Mouse (Mus musculus) hindbrain, embryonic 11.5 days (tissue): ENCODE data around the gene Fntb. TPM values are rescaled to one million over a fixed set of nuclear protein-coding genes. Genes with fewer than 3 reads are reported as not detected.
A peak's percentile ranks its signal among the peaks of the same experiment; 100 is the strongest.

ENCODE experiments used
- ATAC-seq: fragments of 200-750 bp; cut with Nextera tagmentation; 2 replicates; pipeline ENCODE4 v1.8.0; 2017; ENCODE audit warnings: mild to moderate bottlenecking, moderate TSS enrichment, moderate library complexity; ENCODE audit not compliant: low FRiP score
- DNase-seq: peaks from one replicate; pipeline ENCODE4 v3.0.0-alpha.2; 2015; ENCODE audit warnings: low spot score
- H3K27ac ChIP-seq: fragments of 300-500 bp; sonication (generic); 2 replicates; pipeline ENCODE4 v1.5.1; 2014; ENCODE audit warnings: mild to moderate bottlenecking, low read depth, low read length
- H3K27me3 ChIP-seq: fragments of 300-500 bp; sonication (generic); 2 replicates; pipeline ENCODE4 v1.6.1; 2014; ENCODE audit warnings: mild to moderate bottlenecking, low read length, moderate library complexity, mixed read lengths; ENCODE audit not compliant: control insufficient read depth, insufficient read depth
- H3K36me3 ChIP-seq: fragments of 300-500 bp; sonication (generic); 2 replicates; pipeline ENCODE4 v1.6.1; 2014; ENCODE audit warnings: mild to moderate bottlenecking, low read length, moderate library complexity, mixed read lengths; ENCODE audit not compliant: control insufficient read depth, insufficient read depth
- H3K4me1 ChIP-seq: fragments of 300-500 bp; sonication (generic); replicated peaks from 2 replicates; pipeline ENCODE4 v1.6.1; 2014; ENCODE audit warnings: low read length, mixed read lengths; ENCODE audit not compliant: control insufficient read depth, insufficient read depth
- H3K4me2 ChIP-seq: fragments of 300-500 bp; sonication (generic); replicated peaks from 2 replicates; pipeline ENCODE4 v1.6.1; 2014; ENCODE audit warnings: mild to moderate bottlenecking, low read depth, low read length
- H3K4me3 ChIP-seq: fragments of 300-500 bp; sonication (generic); 2 replicates; pipeline ENCODE4 v1.5.1; 2014; ENCODE audit warnings: low read depth, low read length
- H3K9ac ChIP-seq: fragments of 300-500 bp; sonication (generic); 2 replicates; pipeline ENCODE4 v1.6.1; 2014; ENCODE audit warnings: low read depth, low read length
- H3K9me3 ChIP-seq: fragments of 300-500 bp; sonication (generic); 2 replicates; pipeline ENCODE4 v1.6.1; 2016; ENCODE audit warnings: low read length; ENCODE audit not compliant: control insufficient read depth
- WGBS: fragments of 180-500 bp; shearing (Covaris S2); extraction: QIAGEN DNeasy Blood & Tissue Kit; methylation state at CpG from one replicate; pipeline ENCODE4 v1.1.7; 2014; 5-methylcytosine and 5-hydroxymethylcytosine counted together
- polyA plus RNA-seq: library from polyadenylated mRNA; unstranded; fragments of >200 nt; fragmentation: Nextera tagmentation; extraction: Ambion mirVana; gene quantifications from 2 replicates; pipeline ENCODE4 v1.2.1, GENCODE M21; 2014

Fntb gene
- polyA plus RNA-seq, 1 experiment from 2014 or later = 42.5 TPM

- Histone ChIP-seq H3K36me3 (peaks cover 9% of the 10 kb centered on the region; the same call in 1 of the 2 replicates), H3K9ac (no peak overlapping the region), H3K4me3 (no peak overlapping the region), H3K27me3 (no peaks in the 10 kb centered on the region), H3K4me1 (no peaks in the 10 kb centered on the region), H3K27ac (no peak overlapping the region), H3K4me2 (no peak overlapping the region), H3K9me3 (no peaks in the 10 kb centered on the region)
- DNase-seq = no peak
- WGBS = 88% methylated on average over 3 of the region's 3 CpGs
- no peak for ATAC-seq
Measured at GRCm38 (mm10) chr12:76948781-76949180, 183.4 kb downstream of the Fntb start.

DNA sequence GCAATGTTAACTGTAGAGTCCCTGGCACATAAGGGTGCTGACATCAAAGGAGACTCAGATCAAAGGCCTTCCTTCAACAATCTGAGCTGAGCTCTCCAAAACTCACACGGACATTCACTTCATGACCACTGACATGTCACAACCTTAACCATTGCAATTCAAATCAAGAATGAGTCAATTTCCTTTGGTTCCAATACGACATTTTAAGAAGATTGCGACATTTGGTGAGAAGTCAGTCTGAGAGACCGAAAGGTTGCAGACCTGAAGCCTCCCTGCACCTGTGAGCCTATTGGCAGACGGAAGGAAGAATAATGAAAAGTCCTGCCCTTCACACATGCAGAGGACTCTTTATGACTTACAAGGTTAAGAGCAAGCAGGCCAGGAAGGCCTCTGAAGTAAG, 184.9 kb downstream of the Fntb start:
- Histone ChIP-seq H3K4me2 (no peak overlapping the region), H3K4me3 (no peak overlapping the region), H3K9me3 (no peaks in the 10 kb centered on the region), H3K27ac (no peak overlapping the region), H3K36me3 (peaks cover 9% of the 10 kb centered on the region; the same call in 1 of the 2 replicates), H3K4me1 (no peaks in the 10 kb centered on the region), H3K9ac (no peak overlapping the region), H3K27me3 (no peaks in the 10 kb centered on the region)
- 95% methylated on average over 5 of the region's 5 CpGs for WGBS
- no peak for DNase-seq
- ATAC-seq = no peak

GRCm38 (mm10) chr12:76953750-76954363, 188.5 kb downstream of the Fntb start:
- H3K4me2 ChIP-seq = no peak overlapping the region
- H3K36me3 ChIP-seq = peaks cover 10% of the 10 kb centered on the region; the same call in 1 of the 2 replicates
- H3K27me3 ChIP-seq = no peaks in the 10 kb centered on the region
- no peak for DNase-seq
- H3K4me3 ChIP-seq = no peak overlapping the region
- WGBS = 90% methylated on average over 2 of the region's 2 CpGs
- no peaks in the 10 kb centered on the region for H3K4me1 ChIP-seq
- no peak overlapping the region for H3K9ac ChIP-seq
- no peak overlapping the region for H3K27ac ChIP-seq
- no peaks in the 10 kb centered on the region for H3K9me3 ChIP-seq
- ATAC-seq = no peak

GRCm38 (mm10) chr12:76954698-76955423, 189.5 kb downstream of the Fntb start:
- no peak overlapping the region for H3K27ac ChIP-seq
- ATAC-seq (no peak), DNase-seq (no peak)
- 90% methylated on average over 10 of the region's 10 CpGs for WGBS
- no peak overlapping the region for H3K9ac ChIP-seq
- no peaks in the 10 kb centered on the region for H3K9me3 ChIP-seq
- H3K36me3 ChIP-seq = peaks cover 10% of the 10 kb centered on the region; the same call in 1 of the 2 replicates
- no peak overlapping the region for H3K4me3 ChIP-seq
- no peaks in the 10 kb centered on the region for H3K4me1 ChIP-seq
- no peaks in the 10 kb centered on the region for H3K27me3 ChIP-seq
- H3K4me2 ChIP-seq = no peak overlapping the region

- no peaks in the 10 kb centered on the region for H3K27me3 ChIP-seq
- 89% methylated on average over 5 of the region's 5 CpGs for WGBS
- no peak for ATAC-seq
- no peaks in the 10 kb centered on the region for H3K4me1 ChIP-seq
- H3K4me3 ChIP-seq = no peak overlapping the region
- no peak overlapping the region for H3K9ac ChIP-seq
- H3K9me3 ChIP-seq = no peaks in the 10 kb centered on the region
- H3K27ac ChIP-seq = no peak overlapping the region
- peaks cover 7% of the 10 kb centered on the region; the same call in 1 of the 2 replicates for H3K36me3 ChIP-seq
- no peak for DNase-seq
- no peak overlapping the region for H3K4me2 ChIP-seq
Measured at GRCm38 (mm10) chr12:76957688-76958087, 192.3 kb downstream of the Fntb start.

GRCm38 (mm10) chr12:76961052-76961931, 195.9 kb downstream of the Fntb start:
- no peaks in the 10 kb centered on the region for H3K27me3 ChIP-seq
- H3K36me3 ChIP-seq = no peaks in the 10 kb centered on the region
- no peaks in the 10 kb centered on the region for H3K4me1 ChIP-seq
- no peaks in the 10 kb centered on the region for H3K9me3 ChIP-seq
- H3K4me2 ChIP-seq = peak overlapping the region; percentile 89
- ATAC-seq = peak; percentile 41
- H3K4me3 ChIP-seq = peak overlapping the region; percentile 98
- 6% methylated on average over 39 of the region's 45 CpGs for WGBS
- peak overlapping the region; percentile 67 for H3K9ac ChIP-seq
- DNase-seq = no peak
- H3K27ac ChIP-seq = no peak overlapping the region

- DNase-seq (peak; percentile 98), ATAC-seq (peak; percentile 99)
- Histone ChIP-seq H3K4me3 (peak within 1 kb of the TSS; percentile 98), H3K9ac (peak within 1 kb of the TSS; percentile 67), H3K9me3 (no peaks in the 10 kb centered on the region), H3K27me3 (no peaks in the 10 kb centered on the region), H3K36me3 (no peaks in the 10 kb centered on the region), H3K4me1 (no peaks in the 10 kb centered on the region), H3K4me2 (peak within 1 kb of the TSS; percentile 89), H3K27ac (no peak within 1 kb of the TSS)
- under 1% methylated on average over 60 of the region's 73 CpGs for WGBS
Measured at GRCm38 (mm10) chr12:76961932-76962891, 196.8 kb downstream of the Fntb start, which contains the start of gene Max. Gene Max, minus strand, starts transcription at chr12:76962201.

DNA sequence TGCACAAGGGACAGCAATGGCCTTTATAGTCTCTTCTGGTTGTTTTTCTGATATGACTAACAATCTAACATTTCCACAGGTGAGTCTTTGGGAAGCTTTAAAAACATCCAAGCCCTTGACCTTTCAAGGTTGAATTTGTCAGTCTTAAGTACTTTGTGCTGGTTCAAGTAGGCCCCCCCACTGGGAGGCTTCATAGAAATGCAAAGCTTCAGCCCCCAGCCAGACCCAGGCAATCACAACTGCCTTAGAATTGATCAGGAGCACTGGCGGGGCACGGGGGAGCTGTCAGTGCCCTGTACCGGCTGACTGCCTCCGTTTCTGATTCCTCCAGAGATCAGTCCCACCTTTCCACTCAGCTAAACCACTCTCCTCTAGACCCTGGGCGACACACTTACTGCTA, 199.7 kb downstream of the Fntb start:
- ATAC-seq = no peak
- Histone ChIP-seq H3K36me3 (no peaks in the 10 kb centered on the region), H3K4me3 (no peak overlapping the region), H3K4me1 (no peaks in the 10 kb centered on the region), H3K27me3 (no peaks in the 10 kb centered on the region), H3K9ac (no peak overlapping the region), H3K4me2 (no peak overlapping the region), H3K9me3 (no peaks in the 10 kb centered on the region), H3K27ac (no peak overlapping the region)
- 15% methylated on average over 5 of the region's 5 CpGs for WGBS
- no peak for DNase-seq
